Mouse (Mus musculus) heart, embryonic 15.5 days (tissue): ENCODE data around the gene Pten. TPM values are rescaled to one million over a fixed set of nuclear protein-coding genes. Genes with fewer than 3 reads are reported as not detected.
"Not testable (repeated sequence)": the region's sequence is repeated elsewhere in the genome, so short reads cannot be mapped to it uniquely, and the experiment has no call there.

Experiments used
- ATAC-seq: fragments of 200-750 bp; cut with Nextera tagmentation; replicated peaks from 2 replicates; pipeline ENCODE4 v1.8.0; 2017; ENCODE audit warnings: low read depth, moderate TSS enrichment; ENCODE audit not compliant: insufficient number of reproducible peaks, insufficient read depth, low FRiP score
- H3K27ac ChIP-seq: fragments of 300-500 bp; sonication (generic); 2 replicates; pipeline ENCODE4 v1.5.1; 2015; ENCODE audit warnings: mild to moderate bottlenecking, inconsistent platforms
- H3K27me3 ChIP-seq: fragments of 300-500 bp; sonication (generic); 2 replicates; pipeline ENCODE4 v1.6.1; 2015; ENCODE audit warnings: inconsistent platforms
- H3K36me3 ChIP-seq: fragments of 300-500 bp; sonication (generic); 2 replicates; pipeline ENCODE4 v1.6.1; 2015; ENCODE audit warnings: mild to moderate bottlenecking, inconsistent platforms
- H3K4me1 ChIP-seq: fragments of 300-500 bp; sonication (generic); replicated peaks from 2 replicates; pipeline ENCODE4 v1.6.1; 2015; ENCODE audit warnings: inconsistent platforms
- H3K4me2 ChIP-seq: fragments of 300-500 bp; sonication (generic); 2 replicates; pipeline ENCODE4 v1.6.1; 2015; ENCODE audit warnings: inconsistent platforms, mild to moderate bottlenecking, moderate library complexity
- H3K4me3 ChIP-seq: fragments of 300-500 bp; sonication (generic); 2 replicates; pipeline ENCODE4 v1.5.1; 2015; ENCODE audit warnings: mild to moderate bottlenecking, inconsistent platforms
- H3K9ac ChIP-seq: fragments of 300-500 bp; sonication (generic); 2 replicates; pipeline ENCODE4 v1.6.1; 2015; ENCODE audit warnings: mild to moderate bottlenecking, inconsistent platforms
- H3K9me3 ChIP-seq: fragments of 300-500 bp; sonication (generic); replicated peaks from 2 replicates; pipeline ENCODE4 v1.6.1; 2016; ENCODE audit warnings: inconsistent platforms
- WGBS: fragments of 180-500 bp; shearing (Covaris S2); methylation state at CpG from one replicate; pipeline ENCODE4 v1.1.7; 2015; ENCODE audit warnings: mixed read lengths; 5-methylcytosine and 5-hydroxymethylcytosine counted together
- polyA plus RNA-seq: library from polyadenylated mRNA; unstranded; fragments of >200 nt; fragmentation: Nextera tagmentation; extraction: Ambion mirVana; gene quantifications from 2 replicates; pipeline ENCODE4 v1.2.1, GENCODE M21; 2015

The Pten gene
- polyA plus RNA-seq, 1 experiment from 2014 or later = 4.9 TPM

- no peak overlapping the region for H3K4me3 ChIP-seq
- WGBS = 82% methylated on average over 4 of the region's 4 CpGs
- H3K27ac ChIP-seq = no peak overlapping the region
- H3K9me3 ChIP-seq = no peaks in the 10 kb centered on the region
- no peak overlapping the region for H3K9ac ChIP-seq
- peaks cover 23% of the 10 kb centered on the region for H3K36me3 ChIP-seq
- ATAC-seq = no peak
- no peaks in the 10 kb centered on the region for H3K4me1 ChIP-seq
- no peaks in the 10 kb centered on the region for H3K27me3 ChIP-seq
- no peak overlapping the region for H3K4me2 ChIP-seq
These were observed 61.5 kb downstream of the Pten start for GRCm38 (mm10) chr19:32818759-32819158.

- WGBS = no CpG with 5 or more reads among the region's 7 CpGs
- not testable (repeated sequence) for ATAC-seq, H3K4me3 ChIP-seq
These were observed 65.7 kb downstream of the Pten start for GRCm38 (mm10) chr19:32822959-32823358.

DNA sequence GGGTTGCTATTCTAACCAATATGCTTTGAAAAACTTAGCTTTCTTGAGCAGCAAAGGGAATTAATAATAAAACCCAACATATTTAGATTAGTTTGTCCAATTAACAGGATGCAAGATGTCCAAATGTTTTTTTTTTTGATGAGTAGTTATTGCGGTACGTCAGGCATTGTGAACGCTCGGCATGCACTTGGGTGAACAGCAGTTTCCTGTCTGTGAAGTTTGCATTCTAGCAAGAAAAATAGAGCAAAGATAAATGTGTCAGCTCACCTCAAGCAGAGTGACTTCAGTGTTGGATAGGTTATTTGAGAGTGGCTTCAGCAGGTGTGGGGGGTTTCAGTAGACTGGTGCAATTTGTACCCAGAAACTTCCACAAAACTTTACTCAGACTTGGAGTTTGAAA, 69.3 kb downstream of the Pten start:
- Histone ChIP-seq H3K4me1 (no peaks in the 10 kb centered on the region), H3K4me2 (no peak overlapping the region), H3K9me3 (no peaks in the 10 kb centered on the region), H3K4me3 (no peak overlapping the region), H3K27me3 (no peaks in the 10 kb centered on the region), H3K36me3 (no peaks in the 10 kb centered on the region), H3K27ac (no peak overlapping the region), H3K9ac (no peak overlapping the region)
- ATAC-seq = no peak
- 64% methylated on average over 4 of the region's 4 CpGs for WGBS

More at GRCm38 (mm10) chr19:32822959-32823358, 65.7 kb downstream of the Pten start:
- H3K9me3 ChIP-seq, H3K27ac ChIP-seq, H3K9ac ChIP-seq, H3K4me2 ChIP-seq, H3K4me1 ChIP-seq, H3K27me3 ChIP-seq, H3K36me3 ChIP-seq: not testable (repeated sequence)

DNA sequence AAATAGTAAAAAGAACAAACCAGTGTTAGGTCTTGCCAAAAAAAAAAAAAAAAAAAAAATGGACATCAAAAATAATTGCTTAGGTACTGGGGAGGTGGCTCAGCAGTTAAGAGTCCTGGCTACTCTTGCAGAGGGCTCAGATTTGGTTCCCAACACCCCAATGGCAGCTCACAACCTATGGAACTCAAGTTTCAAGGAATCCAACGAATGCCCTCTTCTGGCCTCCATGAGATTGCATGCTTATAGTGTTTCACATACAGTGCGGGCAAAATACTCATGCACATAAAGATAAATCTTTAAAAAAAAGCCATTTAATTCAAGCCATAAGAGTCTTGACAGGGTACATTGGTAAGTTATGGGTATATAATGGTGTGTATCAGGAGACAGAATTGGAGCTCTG, 72.6 kb downstream of the Pten start:
- WGBS = 85% methylated on average over 2 of the region's 2 CpGs
- H3K4me1 ChIP-seq = no peaks in the 10 kb centered on the region
- H3K4me3 ChIP-seq = no peak overlapping the region

DNA sequence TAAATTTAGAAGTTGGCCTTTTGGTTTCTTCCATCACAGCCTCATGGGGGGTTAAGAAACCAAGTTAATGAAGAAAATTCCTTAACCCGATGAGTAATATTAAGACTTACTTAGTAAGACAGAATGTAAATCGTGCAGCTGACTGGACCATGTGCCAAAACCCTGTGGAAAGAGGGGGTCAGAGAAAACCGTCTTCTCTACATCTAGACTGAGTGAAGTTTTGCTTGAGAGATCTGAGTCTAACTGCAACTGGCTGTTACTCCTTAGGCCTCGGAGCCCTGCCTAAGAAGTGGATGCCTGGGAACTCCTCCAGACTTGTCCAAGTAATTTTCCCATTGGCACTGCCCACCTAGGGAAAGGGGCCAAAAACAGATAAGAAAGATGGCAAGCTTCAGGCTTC, 74.0 kb downstream of the Pten start:
- Histone ChIP-seq H3K4me1 (no peaks in the 10 kb centered on the region), H3K4me2 (no peak overlapping the region), H3K4me3 (no peak overlapping the region), H3K27ac (no peak overlapping the region), H3K9me3 (no peaks in the 10 kb centered on the region), H3K9ac (no peak overlapping the region), H3K36me3 (no peaks in the 10 kb centered on the region), H3K27me3 (no peaks in the 10 kb centered on the region)
- no peak for ATAC-seq
- WGBS = 89% methylated on average over 4 of the region's 4 CpGs

More for the DNA sequence above, 72.6 kb downstream of the Pten start:
- no peak for ATAC-seq
- no peak overlapping the region for H3K4me2 ChIP-seq
- no peaks in the 10 kb centered on the region for H3K9me3 ChIP-seq
- no peaks in the 10 kb centered on the region for H3K27me3 ChIP-seq
- H3K9ac ChIP-seq = no peak overlapping the region
- no peak overlapping the region for H3K27ac ChIP-seq
- no peaks in the 10 kb centered on the region for H3K36me3 ChIP-seq

DNA sequence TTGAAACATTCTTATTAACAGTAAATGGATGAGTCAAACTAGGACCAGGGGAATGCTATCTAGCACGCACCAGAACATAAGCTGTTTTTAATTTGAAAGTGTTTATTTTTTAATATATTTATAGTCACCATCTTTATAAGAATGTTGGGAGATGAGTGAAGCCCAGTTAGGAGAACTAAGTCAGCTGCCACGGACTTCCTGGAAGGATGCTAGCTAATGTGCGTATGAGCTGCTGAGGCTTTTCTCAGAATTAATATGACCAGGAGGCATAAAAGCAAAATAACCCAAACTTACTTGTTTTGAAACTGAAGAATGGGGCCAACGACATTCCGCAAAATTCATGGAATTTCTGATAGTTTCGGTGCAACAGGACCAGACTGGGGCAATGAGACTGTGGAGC, 83.2 kb downstream of the Pten start:
- no peaks in the 10 kb centered on the region for H3K4me1 ChIP-seq
- no peak overlapping the region for H3K4me3 ChIP-seq
- H3K27ac ChIP-seq = no peak overlapping the region
- no peak overlapping the region for H3K4me2 ChIP-seq
- H3K9ac ChIP-seq = no peak overlapping the region
- ATAC-seq = no peak
- no peaks in the 10 kb centered on the region for H3K27me3 ChIP-seq
- H3K9me3 ChIP-seq = no peaks in the 10 kb centered on the region
- 87% methylated on average over 6 of the region's 6 CpGs for WGBS
- no peaks in the 10 kb centered on the region for H3K36me3 ChIP-seq

DNA sequence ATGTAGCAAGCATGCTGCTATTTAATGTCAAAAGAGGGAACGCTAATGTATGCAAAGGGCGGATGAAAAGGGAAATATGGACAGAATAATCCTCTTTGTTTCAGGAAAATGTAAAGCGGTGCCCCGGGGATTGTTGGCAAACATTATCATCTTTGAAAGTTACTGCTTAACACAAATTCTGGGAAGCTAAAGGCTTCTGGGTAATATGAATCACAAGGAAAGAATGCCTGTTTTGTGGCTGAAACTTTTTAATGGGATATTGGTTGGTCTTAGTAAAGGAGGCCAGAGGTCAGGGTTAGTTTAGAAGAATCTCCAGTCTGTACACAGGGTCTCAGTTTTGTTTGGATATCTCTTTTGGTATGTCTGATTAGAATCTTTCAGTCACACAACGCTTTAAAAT, 87.2 kb downstream of the Pten start:
- 81% methylated on average over 5 of the region's 5 CpGs for WGBS
- Histone ChIP-seq H3K36me3 (no peaks in the 10 kb centered on the region), H3K4me2 (no peak overlapping the region), H3K4me1 (no peaks in the 10 kb centered on the region), H3K27me3 (no peaks in the 10 kb centered on the region), H3K9me3 (no peaks in the 10 kb centered on the region), H3K27ac (no peak overlapping the region), H3K9ac (no peak overlapping the region), H3K4me3 (no peak overlapping the region)
- no peak for ATAC-seq

DNA sequence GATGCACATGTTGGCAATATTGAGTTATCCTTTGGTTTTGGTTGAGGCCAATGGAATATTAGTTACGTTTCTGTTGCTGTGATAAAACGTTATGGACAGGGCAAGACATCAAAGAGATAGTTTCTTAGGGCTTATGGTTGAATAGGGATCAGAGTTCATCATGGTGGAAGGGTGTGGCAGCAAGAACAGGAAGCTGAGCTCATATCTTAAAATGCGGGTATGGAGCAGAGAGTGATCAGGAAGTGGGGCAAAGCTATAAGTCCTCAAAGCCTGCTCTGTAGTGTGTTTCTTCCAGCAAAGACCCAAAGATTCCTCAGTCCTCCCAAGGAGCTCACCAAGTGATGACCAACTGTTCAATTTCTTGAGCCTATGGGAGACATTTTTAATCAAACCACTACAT, 90.7 kb downstream of the Pten start:
- Histone ChIP-seq H3K4me1 (no peaks in the 10 kb centered on the region), H3K9ac (no peak overlapping the region), H3K27ac (no peak overlapping the region), H3K4me2 (no peak overlapping the region), H3K27me3 (no peaks in the 10 kb centered on the region), H3K4me3 (no peak overlapping the region), H3K9me3 (no peaks in the 10 kb centered on the region), H3K36me3 (no peaks in the 10 kb centered on the region)
- 70% methylated on average over 3 of the region's 3 CpGs for WGBS
- ATAC-seq = no peak

GRCm38 (mm10) chr19:32852306-32852705, 95.0 kb downstream of the Pten start:
- Histone ChIP-seq H3K9me3 (no peaks in the 10 kb centered on the region), H3K4me2 (no peak overlapping the region), H3K27ac (no peak overlapping the region), H3K9ac (no peak overlapping the region), H3K36me3 (no peaks in the 10 kb centered on the region), H3K4me3 (no peak overlapping the region), H3K4me1 (no peaks in the 10 kb centered on the region), H3K27me3 (no peaks in the 10 kb centered on the region)
- WGBS = 67% methylated on average over 3 of the region's 3 CpGs
- no peak for ATAC-seq

DNA sequence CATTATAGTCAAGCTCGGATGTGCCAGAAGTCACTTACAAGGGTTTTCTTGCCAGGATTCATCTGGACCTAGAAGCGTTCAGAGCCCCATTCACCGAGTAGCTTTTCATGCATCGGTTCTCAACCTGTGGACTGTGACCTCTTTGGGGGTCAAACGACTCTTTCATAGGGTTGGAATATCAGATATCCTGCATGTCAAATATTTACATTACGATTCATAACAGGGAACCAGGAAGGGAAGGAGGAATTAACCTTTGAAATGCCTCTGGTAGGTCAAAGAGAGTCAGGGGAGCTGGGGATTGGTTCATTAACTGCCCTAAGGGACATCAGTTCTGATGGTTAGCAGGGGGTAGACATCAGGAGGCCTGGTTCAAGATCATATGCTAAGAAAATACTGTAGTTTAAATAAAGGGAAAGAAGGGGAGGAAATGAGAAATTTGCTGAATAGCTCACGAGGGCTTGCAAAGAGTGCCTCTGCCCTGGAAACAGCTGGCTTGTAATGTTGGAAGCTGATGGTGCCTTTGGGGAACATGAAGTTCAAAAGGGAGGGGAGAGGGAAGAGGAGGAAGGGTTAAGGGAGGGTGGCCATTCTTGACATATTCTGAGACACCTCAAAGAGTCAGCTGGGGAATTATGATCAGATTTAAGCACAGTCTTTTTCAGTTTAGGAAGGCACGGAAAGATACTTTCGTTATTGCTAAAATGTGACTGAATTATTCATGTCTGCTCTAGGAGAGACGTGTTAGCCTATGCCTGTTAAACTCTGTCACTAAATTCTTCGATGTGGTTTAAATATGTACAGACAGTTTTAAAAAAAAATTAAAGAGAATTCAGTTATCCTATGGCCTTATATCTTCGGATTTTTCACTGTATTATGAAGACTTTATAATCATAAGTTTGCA, 104.6 kb downstream of the Pten start:
- Histone ChIP-seq H3K9me3 (no peaks in the 10 kb centered on the region), H3K4me1 (no peaks in the 10 kb centered on the region), H3K4me2 (no peak overlapping the region), H3K27ac (no peak overlapping the region), H3K4me3 (no peak overlapping the region), H3K27me3 (no peaks in the 10 kb centered on the region), H3K9ac (no peak overlapping the region), H3K36me3 (no peaks in the 10 kb centered on the region)
- 70% methylated on average over 12 of the region's 12 CpGs for WGBS
- no peak for ATAC-seq

GRCm38 (mm10) chr19:32866765-32867164, 109.5 kb downstream of the Pten start:
- H3K27me3 ChIP-seq = no peaks in the 10 kb centered on the region
- H3K9ac ChIP-seq = no peak overlapping the region
- H3K36me3 ChIP-seq = no peaks in the 10 kb centered on the region
- no peak overlapping the region for H3K27ac ChIP-seq
- no peaks in the 10 kb centered on the region for H3K9me3 ChIP-seq
- no peak for ATAC-seq
- 0 out of 2 replicates have a peak, but pooled peaks cover 2% of the 10 kb centered on the region for H3K4me1 ChIP-seq
- peak overlapping the region; percentile 19; the same call in 1 of the 2 replicates for H3K4me3 ChIP-seq
- WGBS = 19% methylated on average over 13 of the region's 13 CpGs
- peak overlapping the region; percentile 55 for H3K4me2 ChIP-seq
